Mouse (Mus musculus) spleen, adult 2 months (tissue): ENCODE measurements around the gene Lrrn2. TPM values are rescaled to one million over a fixed set of nuclear protein-coding genes. Genes with fewer than 3 reads are reported as not detected.

ENCODE experiments used
- DNase-seq, 2 experiments: peaks; one replicate each; pipeline versions ENCODE4 v3.0.0 to v3.0.0-alpha.2; 2012 to 2021; ENCODE audit warnings: low spot score in 2 of 2, low read depth in 1 of 2
- H3K27ac ChIP-seq: fragments of 200-500 bp; 2 replicates; pipeline ENCODE4 v1.5.1; 2012; ENCODE audit warnings: low read length, inconsistent platforms; ENCODE audit not compliant: insufficient read depth
- H3K27me3 ChIP-seq: fragments of 200-500 bp; 2 replicates; pipeline ENCODE4 v1.6.1; 2012; ENCODE audit warnings: mild to moderate bottlenecking, moderate library complexity, low read length, inconsistent platforms; ENCODE audit not compliant: control insufficient read depth, insufficient read depth
- H3K36me3 ChIP-seq: fragments of 200-500 bp; 2 replicates; pipeline ENCODE4 v1.6.1; 2012; ENCODE audit warnings: mild to moderate bottlenecking, low read length, inconsistent platforms; ENCODE audit not compliant: control insufficient read depth, insufficient read depth
- H3K4me1 ChIP-seq: fragments of 200-500 bp; 2 replicates; pipeline ENCODE4 v1.6.1; 2011; ENCODE audit warnings: inconsistent platforms; ENCODE audit not compliant: control insufficient read depth, insufficient read depth, insufficient read length
- H3K4me3 ChIP-seq: fragments of 200-500 bp; 2 replicates; pipeline ENCODE4 v1.5.1; 2011; ENCODE audit warnings: mild to moderate bottlenecking, inconsistent platforms; ENCODE audit not compliant: insufficient read depth, insufficient read length; ENCODE audit errors: extremely low read depth
- CTCF ChIP-seq: fragments of 200-500 bp; IDR thresholded peaks from 2 replicates; pipeline ENCODE4 v1.5.1; 2011; ENCODE audit warnings: mild to moderate bottlenecking, inconsistent platforms; ENCODE audit not compliant: insufficient read depth, insufficient read length, insufficient replicate concordance; ENCODE audit errors: extremely low read depth
- POLR2A ChIP-seq: fragments of 200-500 bp; IDR thresholded peaks from 2 replicates; pipeline ENCODE4 v1.6.1; 2011; ENCODE audit warnings: low read depth, low read length, inconsistent platforms
- WGBS: fragments of 180-500 bp; shearing (Covaris S2); methylation state at CpG from one replicate; pipeline ENCODE4 v1.1.7; 2018; 5-methylcytosine and 5-hydroxymethylcytosine counted together
- polyA plus RNA-seq: library from polyadenylated mRNA; depleted of rRNA; stranded (reverse); fragments of >200 nt; gene quantifications from 2 replicates; pipeline ENCODE4 v1.2.3, GENCODE M21; 2012; rRNA removed

Gene Lrrn2
- polyA plus RNA-seq = 0.31 and 0.41 TPM in 2 replicates

DNA sequence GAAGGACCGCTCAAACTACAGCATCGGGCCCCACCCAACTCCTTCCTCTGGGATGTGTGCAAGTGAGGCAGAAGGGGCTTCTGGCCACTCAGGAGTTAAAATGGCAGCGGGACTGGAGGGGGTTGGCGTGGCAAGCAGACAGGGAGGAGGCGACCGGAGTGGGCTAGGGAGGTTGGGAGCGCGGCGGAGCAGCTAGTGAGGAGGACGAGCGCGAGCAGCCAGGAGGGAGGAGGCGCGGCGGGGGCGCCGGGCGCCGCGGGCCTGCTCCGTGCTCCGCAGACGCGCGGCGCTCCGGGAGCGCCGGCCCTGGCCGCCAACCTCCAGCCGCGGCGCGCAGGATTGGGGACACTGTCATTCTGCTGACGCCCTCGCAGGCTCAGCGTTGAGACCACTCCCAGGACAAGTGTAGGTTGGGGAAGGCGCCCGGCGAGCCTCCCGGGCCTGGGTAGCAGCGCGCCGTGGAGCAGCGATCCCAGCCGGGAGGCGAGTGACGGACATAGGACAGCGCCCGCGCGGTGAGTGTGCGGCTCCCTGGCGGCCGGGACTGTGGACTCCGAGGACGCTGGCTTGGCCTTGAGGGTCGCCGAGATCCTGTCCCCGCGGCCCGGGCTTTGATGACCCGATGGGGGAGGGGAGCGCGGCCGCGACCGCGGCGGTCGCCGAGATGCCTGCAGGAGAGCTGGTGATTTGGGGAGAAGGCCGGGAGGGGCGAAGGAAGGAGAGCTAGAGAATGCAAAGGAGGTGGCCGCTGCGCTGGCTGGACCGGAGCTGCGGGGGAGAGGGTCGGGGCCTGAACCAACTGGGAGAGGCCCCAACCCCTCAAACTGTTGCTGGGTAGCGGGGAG is at the start of gene Lrrn2:
Lrrn2 (plus strand) TSS at position 113 of the 845 bp plus-strand sequence.
- Histone ChIP-seq H3K36me3 (no peaks in the 10 kb centered on the region), H3K27ac (no peak within 1 kb of the TSS), H3K27me3 (peaks cover 21% of the 10 kb centered on the region), H3K4me3 (no peak within 1 kb of the TSS; the same call in 1 of the 2 replicates), H3K4me1 (no peaks in the 10 kb centered on the region; the same call in 1 of the 2 replicates)
- TF ChIP-seq CTCF (no peak), POLR2A (no peak)
- no peak for DNase-seq
- 3% methylated on average over 75 of the region's 80 CpGs for WGBS

DNA sequence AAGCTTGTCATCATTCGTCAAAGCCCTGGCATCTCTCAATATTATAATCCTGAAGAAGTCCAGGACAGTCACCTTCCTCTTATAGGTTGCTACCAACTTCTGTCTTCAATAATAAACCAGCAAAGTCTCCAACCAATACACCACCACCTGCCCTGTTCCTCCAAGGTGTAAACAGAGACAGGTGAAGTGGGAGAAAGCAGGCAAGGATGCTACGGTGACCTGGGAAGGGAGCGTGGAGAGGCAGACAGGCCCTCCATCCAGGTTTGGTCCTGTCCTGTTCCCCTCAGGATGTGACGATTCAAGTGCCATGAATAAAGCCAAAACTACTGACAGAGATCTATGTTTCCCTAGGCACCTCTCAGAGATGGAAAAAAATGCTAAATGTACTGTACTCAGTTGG is 48.1 kb upstream of the Lrrn2 start:
- no peaks in the 10 kb centered on the region for H3K36me3 ChIP-seq
- H3K27ac ChIP-seq = no peak overlapping the region
- 88% methylated on average over 4 of the region's 4 CpGs for WGBS
- TF ChIP-seq POLR2A (no peak), CTCF (no peak)
- DNase-seq = no peak
- no peak overlapping the region for H3K4me3 ChIP-seq
- no peaks in the 10 kb centered on the region for H3K4me1 ChIP-seq
- no peaks in the 10 kb centered on the region for H3K27me3 ChIP-seq

DNA sequence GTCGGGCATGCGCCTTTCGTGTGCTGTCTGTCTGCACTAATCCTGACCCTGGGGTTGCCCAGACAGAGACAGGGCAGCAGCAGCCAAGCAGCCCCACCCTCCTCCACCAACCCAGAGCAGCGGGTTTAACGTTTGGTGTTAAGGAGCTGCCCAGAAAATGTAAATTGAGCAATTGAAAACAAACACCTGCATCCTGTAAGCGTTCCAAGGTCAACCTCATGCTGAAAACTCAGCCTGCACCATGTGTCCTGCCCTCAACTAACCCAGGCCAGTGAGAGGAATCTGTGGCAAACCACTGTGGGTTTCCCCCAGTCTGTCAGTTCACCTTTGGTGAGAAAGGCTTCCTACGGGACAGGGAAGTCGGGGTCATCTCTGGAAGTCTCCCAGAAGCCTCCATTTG is 46.0 kb upstream of the Lrrn2 start:
- H3K27me3 ChIP-seq = no peaks in the 10 kb centered on the region
- H3K4me1 ChIP-seq = no peaks in the 10 kb centered on the region
- 46% methylated on average over 8 of the region's 8 CpGs for WGBS
- no peak for DNase-seq
- no peak overlapping the region for H3K4me3 ChIP-seq
- H3K36me3 ChIP-seq = no peaks in the 10 kb centered on the region
- H3K27ac ChIP-seq = no peak overlapping the region
- TF ChIP-seq CTCF (no peak), POLR2A (no peak)

DNA sequence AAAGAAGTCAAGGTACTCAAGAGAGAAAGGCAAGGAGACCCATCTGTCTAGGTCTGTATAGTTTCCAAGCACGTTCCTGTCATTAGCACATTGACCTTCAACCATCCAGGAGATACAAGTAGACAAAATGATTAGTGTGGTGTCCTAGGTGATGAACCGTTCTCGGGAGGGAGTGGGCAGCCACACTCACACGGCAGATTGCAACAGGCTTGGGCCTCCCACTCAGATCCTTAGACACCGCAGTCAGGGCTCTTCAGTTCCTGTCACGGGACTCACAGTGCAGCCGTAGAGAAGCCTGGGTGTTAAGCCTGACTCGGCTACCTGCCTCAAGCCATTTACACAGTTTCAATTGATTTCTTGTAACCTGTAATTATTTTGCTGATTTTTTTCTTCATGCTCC is 43.2 kb upstream of the Lrrn2 start:
- WGBS = 77% methylated on average over 8 of the region's 8 CpGs
- H3K4me3 ChIP-seq = no peak overlapping the region
- H3K36me3 ChIP-seq = no peaks in the 10 kb centered on the region

DNA sequence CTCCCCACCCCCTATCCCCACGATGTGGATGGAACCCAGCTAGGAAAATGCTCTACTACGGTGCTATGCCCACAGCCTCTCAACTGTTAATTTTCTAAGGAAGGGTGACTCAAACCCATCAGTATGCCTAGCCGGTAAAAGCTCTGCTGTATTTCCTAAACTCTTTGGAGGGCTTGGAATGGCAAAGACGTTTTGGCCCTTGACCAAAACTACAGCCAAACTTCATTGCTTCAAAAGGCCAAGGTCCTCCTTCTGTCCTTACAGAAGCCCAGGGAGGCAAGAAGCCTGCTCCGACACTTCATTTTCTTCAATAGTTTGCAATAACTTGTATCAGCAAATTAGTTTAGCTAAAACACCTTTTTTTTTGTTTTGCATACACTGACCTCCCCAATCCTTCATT is 42.4 kb upstream of the Lrrn2 start:
- Histone ChIP-seq H3K4me3 (no peak overlapping the region), H3K27me3 (no peaks in the 10 kb centered on the region), H3K4me1 (no peaks in the 10 kb centered on the region), H3K27ac (no peak overlapping the region), H3K36me3 (no peaks in the 10 kb centered on the region)
- no peak for DNase-seq
- WGBS = 71% methylated on average over 5 of the region's 5 CpGs
- TF ChIP-seq CTCF (no peak), POLR2A (no peak)

More for the DNA sequence above, 43.2 kb upstream of the Lrrn2 start:
- no peak for DNase-seq
- H3K27me3 ChIP-seq = no peaks in the 10 kb centered on the region
- no peaks in the 10 kb centered on the region for H3K4me1 ChIP-seq
- TF ChIP-seq POLR2A (no peak), CTCF (no peak)
- no peak overlapping the region for H3K27ac ChIP-seq

DNA sequence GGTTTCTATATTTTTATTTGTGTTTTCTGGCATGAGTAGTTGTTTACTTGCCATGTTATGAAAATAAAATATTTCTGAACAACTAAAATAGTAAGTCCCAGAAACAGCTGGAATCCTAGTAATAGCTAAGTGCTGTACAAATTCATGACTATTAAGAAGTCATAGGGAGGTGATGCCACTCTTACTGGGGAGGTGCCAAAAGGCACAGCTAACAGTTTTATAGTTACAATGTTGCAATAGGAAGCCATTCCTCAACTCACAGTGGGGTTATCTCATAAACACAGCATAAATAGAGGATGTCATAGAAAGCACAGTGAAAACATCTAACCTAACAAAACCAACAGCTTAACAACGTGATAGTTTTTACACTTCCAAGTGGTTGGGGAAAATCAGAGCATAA is 41.7 kb upstream of the Lrrn2 start:
- Histone ChIP-seq H3K27me3 (no peaks in the 10 kb centered on the region), H3K4me3 (no peak overlapping the region), H3K36me3 (no peaks in the 10 kb centered on the region), H3K27ac (no peak overlapping the region), H3K4me1 (no peaks in the 10 kb centered on the region)
- WGBS = 67% methylated on average over 1 of the region's 1 CpGs
- TF ChIP-seq CTCF (no peak), POLR2A (no peak)
- DNase-seq = no peak

DNA sequence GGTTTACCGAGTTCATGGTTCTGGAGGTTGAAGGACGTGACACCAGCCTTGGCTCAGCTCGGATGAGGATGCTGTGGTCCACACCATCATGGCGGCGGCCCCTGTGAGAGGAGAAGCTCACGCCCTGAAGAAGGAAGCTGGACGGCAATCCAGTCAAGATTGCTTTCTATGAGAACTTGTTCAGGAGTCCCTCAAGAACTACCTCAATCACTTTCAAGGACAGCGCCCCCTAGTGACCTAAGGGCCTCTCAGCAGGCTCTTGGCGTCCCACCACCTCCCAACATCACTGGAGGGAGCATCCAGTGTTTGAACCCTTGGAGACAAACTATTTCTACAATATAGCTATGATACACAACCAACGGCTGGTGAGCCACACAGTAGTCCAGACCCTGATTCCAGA is 36.5 kb upstream of the Lrrn2 start:
- 86% methylated on average over 10 of the region's 10 CpGs for WGBS
- no peaks in the 10 kb centered on the region for H3K36me3 ChIP-seq

More for the DNA sequence above, 36.5 kb upstream of the Lrrn2 start:
- H3K4me3 ChIP-seq = no peak overlapping the region
- no peaks in the 10 kb centered on the region for H3K4me1 ChIP-seq
- no peak overlapping the region for H3K27ac ChIP-seq
- H3K27me3 ChIP-seq = no peaks in the 10 kb centered on the region
- no peak for TF ChIP-seq CTCF
- no peak for TF ChIP-seq POLR2A
- no peak for DNase-seq
